Mouse (Mus musculus): ENCODE results near the gene Col26a1.

The Col26a1 gene

DNA sequence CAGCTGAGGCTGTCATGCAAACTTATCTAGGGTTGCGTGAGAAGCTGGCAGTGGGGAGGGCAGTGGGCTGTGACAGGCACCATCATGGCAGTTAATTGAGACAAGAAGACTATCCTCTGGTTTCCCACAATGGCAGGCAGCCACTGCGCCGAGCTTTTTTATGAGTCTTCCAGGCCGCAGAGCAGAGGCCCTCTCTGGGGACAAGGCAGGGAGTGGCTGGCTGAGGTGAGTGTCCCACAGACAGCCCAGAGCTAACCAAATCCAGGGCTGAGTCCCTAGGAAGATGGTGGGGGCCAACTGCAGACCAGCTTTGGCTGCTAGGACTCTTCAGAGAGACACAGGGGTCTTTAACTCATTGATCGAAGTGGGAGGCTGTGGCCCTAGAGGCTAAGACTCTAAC is 186.5 kb downstream of the Col26a1 start:
- in situ Hi-C loops (cut with MboI, MseI): no loop called here

DNA sequence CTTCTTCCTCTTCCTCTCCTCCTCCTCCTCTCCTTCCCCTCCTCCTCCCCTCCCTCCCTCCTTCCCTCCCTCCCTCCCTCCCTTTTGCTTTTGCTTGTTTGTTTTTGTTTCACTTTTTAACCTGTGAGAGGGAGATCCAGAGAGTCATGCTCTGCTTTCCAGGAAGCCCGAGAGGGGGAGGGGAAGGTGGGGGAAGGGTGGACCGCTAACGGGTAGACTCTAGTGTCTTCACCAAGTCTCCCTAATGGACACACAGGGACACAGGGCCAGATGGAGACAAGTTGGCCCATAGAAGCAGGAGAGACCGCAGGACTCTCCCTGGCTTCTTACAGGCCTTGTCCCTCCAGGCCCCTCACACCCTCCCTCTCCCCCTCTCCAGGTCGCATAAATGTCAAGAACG is 188.0 kb downstream of the Col26a1 start:
- in situ Hi-C loops (cut with MboI, MseI): no loop called here

DNA sequence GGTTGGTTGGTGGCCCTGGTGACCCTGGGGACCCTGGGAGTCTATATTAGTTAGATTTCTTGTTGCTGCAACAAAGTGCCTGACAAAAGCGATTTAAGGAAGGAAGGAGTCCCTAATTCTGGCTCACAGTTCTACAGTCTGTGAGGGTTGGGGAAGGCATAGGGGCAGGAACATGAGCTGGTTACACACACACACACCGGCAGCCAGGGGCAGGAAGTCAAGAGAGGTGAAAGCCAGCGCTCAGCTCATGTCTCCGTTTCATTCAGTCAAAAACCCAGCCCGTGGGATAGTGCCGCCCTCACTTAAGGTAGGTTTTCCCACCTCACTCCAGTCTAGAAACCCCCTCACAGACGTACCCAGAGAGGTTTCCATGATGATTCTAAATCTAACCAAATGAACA is 189.6 kb downstream of the Col26a1 start:
- in situ Hi-C loops (cut with MboI, MseI): no loop called here

DNA sequence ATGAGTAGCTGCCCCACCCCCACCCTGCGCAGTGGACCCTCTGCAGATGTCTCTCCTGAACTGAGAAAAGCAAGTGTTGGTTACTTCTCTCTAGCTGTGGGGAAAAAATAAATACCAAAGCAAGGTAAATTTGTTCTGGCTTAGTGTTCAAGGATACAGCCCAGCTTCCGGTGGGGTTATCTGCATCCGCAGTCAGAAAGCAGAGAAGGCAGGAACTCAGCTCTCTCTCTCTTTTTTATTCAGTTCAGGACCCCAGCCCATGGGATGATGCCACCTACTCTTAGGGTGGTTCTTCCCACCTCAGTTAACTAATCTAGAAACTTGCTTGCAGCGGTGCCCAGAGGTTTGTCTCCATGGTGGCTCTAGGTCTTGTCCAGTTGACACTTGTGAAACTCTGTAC is 190.2 kb downstream of the Col26a1 start, which contains the start of gene Myl10:
TSS of gene Myl10 (plus strand) at position 363 of the 400 bp plus-strand sequence.
- in situ Hi-C loops (cut with MboI, MseI): no loop called here

All from T-helper 17 cell (primary cell).